Mouse (Mus musculus): ENCODE measurements around the gene Pcyt1a.

GRCm38 (mm10) chr16:32520372-32520748, 89.6 kb downstream of the Pcyt1a start:
- no peak for TF ChIP-seq MYOG (IDR thresholded peaks at IDR 0.05; ENCODE audit: control insufficient read depth, extremely low read depth, insufficient read length)
- TF ChIP-seq CTCF (IDR thresholded peaks at IDR 0.05; ENCODE audit: control insufficient read depth, insufficient read depth, insufficient read length): no peak
- TF ChIP-seq USF1 (IDR thresholded peaks at IDR 0.05; ENCODE audit: low read depth): no peak

All from C2C12 (cell line).